Mouse (Mus musculus): ENCODE data around the gene 4930486L24Rik. TPM values are rescaled to one million over a fixed set of nuclear protein-coding genes. Genes with fewer than 3 reads are reported as not detected.
"Not testable (repeated sequence)": the region's sequence is repeated elsewhere in the genome, so short reads cannot be mapped to it uniquely, and the experiment has no call there.

4930486L24Rik gene
- total RNA-seq (2012; rRNA removed) = 1.6 and 2.9 TPM in 2 replicates

GRCm38 (mm10) chr13:60864281-60864680 is at the start of gene 4930486L24Rik:
TSS of gene 4930486L24Rik (minus strand) at chr13:60864475.
- in situ Hi-C loops (cut with MboI; ENCODE audit: low sequenced_read_pairs in 2 of 2, unreplicated experiment in 2 of 2) = no loop called here
- H3K36me3 ChIP-seq (ENCODE audit: control insufficient read depth, insufficient read depth, low read length, poor library complexity, severe bottlenecking) = no peaks in the 10 kb centered on the region
- DNase-seq (ENCODE audit: low read depth, low spot score) = no peak
- no peak within 1 kb of the TSS for H3K4me3 ChIP-seq (ENCODE audit: insufficient read depth in 1 of 2, low read depth in 1 of 2, low read length in 2 of 2, poor library complexity in 1 of 2, severe bottlenecking in 1 of 2)
- no peak within 1 kb of the TSS for H3K9ac ChIP-seq (ENCODE audit: insufficient read depth, low read depth, low read length, poor library complexity, severe bottlenecking)
- no peaks in the 10 kb centered on the region for H3K4me1 ChIP-seq (ENCODE audit: control insufficient read depth in 2 of 2, insufficient read depth in 2 of 2, low read length in 2 of 2, poor library complexity in 1 of 2)
- no peak for TF ChIP-seq CHD2 (IDR thresholded peaks at IDR 0.05; ENCODE audit: low read depth, low read length)
- no peak for TF ChIP-seq ZNF384 (IDR thresholded peaks at IDR 0.05; ENCODE audit: low read depth, low read length)
- TF ChIP-seq ZC3H11A (IDR thresholded peaks at IDR 0.05; ENCODE audit: borderline replicate concordance, low read depth, low read length) = no peak
- no peak for TF ChIP-seq HCFC1 (IDR thresholded peaks at IDR 0.05; ENCODE audit: borderline replicate concordance, insufficient read depth, low read length)
- no peak for TF ChIP-seq MAFK (IDR thresholded peaks at IDR 0.05; ENCODE audit: insufficient read depth, low read depth, low read length)
- no peaks in the 10 kb centered on the region for H3K9me3 ChIP-seq (ENCODE audit: control insufficient read depth, insufficient read depth, low read depth, low read length)
- H3K27ac ChIP-seq (ENCODE audit: insufficient read depth, low read depth, low read length, poor library complexity, severe bottlenecking) = no peak within 1 kb of the TSS

DNA sequence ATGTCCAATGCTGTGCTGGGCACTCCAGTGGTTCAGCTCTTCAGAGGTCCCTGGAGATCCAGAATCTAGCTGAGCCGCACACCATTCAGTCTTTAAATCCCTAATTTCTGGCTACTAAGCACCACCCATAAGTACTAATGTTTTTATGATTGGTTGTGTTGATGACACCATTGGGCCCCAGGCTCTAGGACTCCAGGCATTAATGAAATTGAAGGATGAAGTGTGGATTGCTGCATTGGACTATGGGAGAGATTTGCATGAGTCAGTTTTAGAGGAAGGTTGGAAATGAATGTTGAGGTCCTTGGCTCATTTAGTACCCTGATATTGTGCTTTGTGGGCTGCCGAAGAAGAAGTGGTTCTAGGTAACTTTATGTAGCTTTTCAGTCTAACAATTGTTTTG is 40.5 kb upstream of the 4930486L24Rik start, which contains the start of gene Tpbpb:
Gene Tpbpb, minus strand, starts transcription at position 101 of the 400 bp plus-strand sequence.
- H3K9me3 ChIP-seq (ENCODE audit: control insufficient read depth, insufficient read depth, low read depth, low read length); in situ Hi-C loops (cut with MboI; ENCODE audit: low sequenced_read_pairs in 2 of 2, unreplicated experiment in 2 of 2); H3K4me3 ChIP-seq (ENCODE audit: insufficient read depth in 1 of 2, low read depth in 1 of 2, low read length in 2 of 2, poor library complexity in 1 of 2, severe bottlenecking in 1 of 2); H3K27ac ChIP-seq (ENCODE audit: insufficient read depth, low read depth, low read length, poor library complexity, severe bottlenecking); H3K36me3 ChIP-seq (ENCODE audit: control insufficient read depth, insufficient read depth, low read length, poor library complexity, severe bottlenecking); H3K4me1 ChIP-seq (ENCODE audit: control insufficient read depth in 2 of 2, insufficient read depth in 2 of 2, low read length in 2 of 2, poor library complexity in 1 of 2); DNase-seq (ENCODE audit: low read depth, low spot score); H3K9ac ChIP-seq (ENCODE audit: insufficient read depth, low read depth, low read length, poor library complexity, severe bottlenecking): not testable (repeated sequence)

GRCm38 (mm10) chr13:60897328-60897727 is 33.1 kb upstream of the 4930486L24Rik start, which contains the start of gene Ctla2b:
TSS of gene Ctla2b (minus strand) at chr13:60897447.
- H3K4me3 ChIP-seq (ENCODE audit: insufficient read depth in 1 of 2, low read depth in 1 of 2, low read length in 2 of 2, poor library complexity in 1 of 2, severe bottlenecking in 1 of 2) = no peak within 1 kb of the TSS
- no peaks in the 10 kb centered on the region for H3K36me3 ChIP-seq (ENCODE audit: control insufficient read depth, insufficient read depth, low read length, poor library complexity, severe bottlenecking)
- H3K9me3 ChIP-seq (ENCODE audit: control insufficient read depth, insufficient read depth, low read depth, low read length) = no peaks in the 10 kb centered on the region
- H3K9ac ChIP-seq (ENCODE audit: insufficient read depth, low read depth, low read length, poor library complexity, severe bottlenecking) = no peak within 1 kb of the TSS
- H3K27ac ChIP-seq (ENCODE audit: insufficient read depth, low read depth, low read length, poor library complexity, severe bottlenecking) = no peak within 1 kb of the TSS
- H3K4me1 ChIP-seq (ENCODE audit: control insufficient read depth in 2 of 2, insufficient read depth in 2 of 2, low read length in 2 of 2, poor library complexity in 1 of 2) = no peaks in the 10 kb centered on the region
- TF ChIP-seq MAFK (IDR thresholded peaks at IDR 0.05; ENCODE audit: insufficient read depth, low read depth, low read length) (no peak), HCFC1 (IDR thresholded peaks at IDR 0.05; ENCODE audit: borderline replicate concordance, insufficient read depth, low read length) (no peak), ZNF384 (IDR thresholded peaks at IDR 0.05; ENCODE audit: low read depth, low read length) (no peak), ZC3H11A (IDR thresholded peaks at IDR 0.05; ENCODE audit: borderline replicate concordance, low read depth, low read length) (no peak), CHD2 (IDR thresholded peaks at IDR 0.05; ENCODE audit: low read depth, low read length) (no peak)
- DNase-seq (ENCODE audit: low read depth, low spot score) = no peak
- in situ Hi-C loops (cut with MboI; ENCODE audit: low sequenced_read_pairs in 2 of 2, unreplicated experiment in 2 of 2) = no loop called here

- H3K9me3 ChIP-seq (ENCODE audit: control insufficient read depth, insufficient read depth, low read depth, low read length); DNase-seq (ENCODE audit: low read depth, low spot score); H3K9ac ChIP-seq (ENCODE audit: insufficient read depth, low read depth, low read length, poor library complexity, severe bottlenecking); H3K27ac ChIP-seq (ENCODE audit: insufficient read depth, low read depth, low read length, poor library complexity, severe bottlenecking); H3K4me3 ChIP-seq (ENCODE audit: insufficient read depth in 1 of 2, low read depth in 1 of 2, low read length in 2 of 2, poor library complexity in 1 of 2, severe bottlenecking in 1 of 2); in situ Hi-C loops (cut with MboI; ENCODE audit: low sequenced_read_pairs in 2 of 2, unreplicated experiment in 2 of 2); H3K36me3 ChIP-seq (ENCODE audit: control insufficient read depth, insufficient read depth, low read length, poor library complexity, severe bottlenecking); H3K4me1 ChIP-seq (ENCODE audit: control insufficient read depth in 2 of 2, insufficient read depth in 2 of 2, low read length in 2 of 2, poor library complexity in 1 of 2): not testable (repeated sequence)
These were observed 32.5 kb upstream of the 4930486L24Rik start, which contains the start of gene Gm49392 for GRCm38 (mm10) chr13:60896794-60897193. TSS of gene Gm49392 (minus strand) at chr13:60896894.

GRCm38 (mm10) chr13:60895406-60896160 is 31.3 kb upstream of the 4930486L24Rik start:
- DNase-seq (ENCODE audit: low read depth, low spot score) = no peak
- Histone ChIP-seq H3K9me3 (ENCODE audit: control insufficient read depth, insufficient read depth, low read depth, low read length) (no peaks in the 10 kb centered on the region), H3K27ac (ENCODE audit: insufficient read depth, low read depth, low read length, poor library complexity, severe bottlenecking) (no peak overlapping the region), H3K36me3 (ENCODE audit: control insufficient read depth, insufficient read depth, low read length, poor library complexity, severe bottlenecking) (no peaks in the 10 kb centered on the region), H3K4me1 (ENCODE audit: control insufficient read depth in 2 of 2, insufficient read depth in 2 of 2, low read length in 2 of 2, poor library complexity in 1 of 2) (no peaks in the 10 kb centered on the region), H3K4me3 (ENCODE audit: insufficient read depth in 1 of 2, low read depth in 1 of 2, low read length in 2 of 2, poor library complexity in 1 of 2, severe bottlenecking in 1 of 2) (no peak overlapping the region), H3K9ac (ENCODE audit: insufficient read depth, low read depth, low read length, poor library complexity, severe bottlenecking) (no peak overlapping the region)
- TF ChIP-seq ZNF384 (IDR thresholded peaks at IDR 0.05; ENCODE audit: low read depth, low read length) (no peak), MAFK (IDR thresholded peaks at IDR 0.05; ENCODE audit: insufficient read depth, low read depth, low read length) (no peak), CHD2 (IDR thresholded peaks at IDR 0.05; ENCODE audit: low read depth, low read length) (no peak), HCFC1 (IDR thresholded peaks at IDR 0.05; ENCODE audit: borderline replicate concordance, insufficient read depth, low read length) (no peak), ZC3H11A (IDR thresholded peaks at IDR 0.05; ENCODE audit: borderline replicate concordance, low read depth, low read length) (no peak)
- in situ Hi-C loops (cut with MboI; ENCODE audit: low sequenced_read_pairs in 2 of 2, unreplicated experiment in 2 of 2) = no loop called here

Measured in ES-E14 (cell line).